Mouse (Mus musculus) 3134 (cell line): Measurements from ENCODE around the gene Mcidas.

Experiments
- DNase-seq: peaks from one replicate; pipeline ENCODE4 v3.0.0-alpha.2; 2011; ENCODE audit warnings: low spot score; ENCODE audit not compliant: insufficient read length; ENCODE audit errors: extremely low read depth

Gene Mcidas

DNA sequence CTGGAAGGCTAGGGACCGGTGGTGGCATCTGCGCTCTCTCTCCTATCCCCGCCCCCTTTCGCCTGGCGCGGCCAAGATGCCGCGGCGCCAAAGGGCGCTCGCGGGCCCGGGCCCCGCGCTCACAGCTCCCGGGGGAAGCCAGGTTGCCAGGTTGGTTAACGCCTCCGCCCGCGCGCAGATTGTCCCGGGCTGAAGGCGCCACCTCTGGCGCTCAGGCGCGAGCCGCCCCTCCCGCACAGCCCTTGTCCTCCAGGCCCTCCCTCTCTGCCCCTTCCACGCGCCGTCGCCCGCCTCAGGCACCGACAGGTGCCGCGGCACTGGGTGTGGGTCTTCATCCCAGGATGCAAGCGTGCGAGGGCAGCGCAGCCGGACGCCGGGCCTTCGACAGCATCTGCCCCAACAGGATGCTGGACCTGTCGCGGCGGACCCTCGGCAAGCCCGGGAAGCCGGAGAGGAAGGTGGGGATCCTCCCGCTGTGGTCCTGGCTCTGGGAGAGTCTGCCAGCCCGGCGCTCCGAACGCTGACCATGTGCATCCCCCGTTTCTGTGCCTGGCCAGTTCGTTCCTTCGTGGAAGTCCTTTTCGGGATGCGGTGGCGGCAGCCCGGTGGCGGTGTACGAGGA is at the start of gene Mcidas:
TSS of gene Mcidas (plus strand) at position 315 of the 622 bp plus-strand sequence.
- no peak for DNase-seq

DNA sequence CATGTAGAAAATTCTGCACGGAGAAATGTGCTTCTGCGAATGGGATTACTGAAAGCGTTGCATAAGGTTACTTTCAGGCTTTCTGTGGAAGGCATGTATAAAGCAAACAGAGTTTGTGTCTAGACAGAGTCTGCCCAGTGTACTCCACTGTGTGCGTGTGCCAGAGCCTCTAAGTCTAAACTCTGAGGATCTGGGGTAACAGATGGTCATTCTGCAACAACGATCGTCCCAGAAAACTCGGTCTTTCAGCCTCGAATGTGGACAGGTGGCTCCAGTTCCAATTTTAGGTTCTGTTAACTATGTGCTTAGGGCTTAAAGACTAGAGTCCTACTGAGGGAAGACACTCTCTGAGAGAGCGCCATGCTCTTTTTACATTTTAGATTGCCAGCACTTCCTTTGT is 48.3 kb upstream of the Mcidas start:
- DNase-seq: no peak

- no peak for DNase-seq
Measured at GRCm38 (mm10) chr13:112945900-112946299, 47.7 kb upstream of the Mcidas start.

- DNase-seq: no peak
Measured at GRCm38 (mm10) chr13:112954067-112954466, 39.6 kb upstream of the Mcidas start.

GRCm38 (mm10) chr13:112963081-112963480 is 30.6 kb upstream of the Mcidas start:
- no peak for DNase-seq

GRCm38 (mm10) chr13:112964421-112964820 is 29.2 kb upstream of the Mcidas start:
- no peak for DNase-seq

GRCm38 (mm10) chr13:112967267-112967666 is 26.4 kb upstream of the Mcidas start:
- no peak for DNase-seq

GRCm38 (mm10) chr13:112976720-112977119 is 16.9 kb upstream of the Mcidas start:
- DNase-seq: no peak

DNA sequence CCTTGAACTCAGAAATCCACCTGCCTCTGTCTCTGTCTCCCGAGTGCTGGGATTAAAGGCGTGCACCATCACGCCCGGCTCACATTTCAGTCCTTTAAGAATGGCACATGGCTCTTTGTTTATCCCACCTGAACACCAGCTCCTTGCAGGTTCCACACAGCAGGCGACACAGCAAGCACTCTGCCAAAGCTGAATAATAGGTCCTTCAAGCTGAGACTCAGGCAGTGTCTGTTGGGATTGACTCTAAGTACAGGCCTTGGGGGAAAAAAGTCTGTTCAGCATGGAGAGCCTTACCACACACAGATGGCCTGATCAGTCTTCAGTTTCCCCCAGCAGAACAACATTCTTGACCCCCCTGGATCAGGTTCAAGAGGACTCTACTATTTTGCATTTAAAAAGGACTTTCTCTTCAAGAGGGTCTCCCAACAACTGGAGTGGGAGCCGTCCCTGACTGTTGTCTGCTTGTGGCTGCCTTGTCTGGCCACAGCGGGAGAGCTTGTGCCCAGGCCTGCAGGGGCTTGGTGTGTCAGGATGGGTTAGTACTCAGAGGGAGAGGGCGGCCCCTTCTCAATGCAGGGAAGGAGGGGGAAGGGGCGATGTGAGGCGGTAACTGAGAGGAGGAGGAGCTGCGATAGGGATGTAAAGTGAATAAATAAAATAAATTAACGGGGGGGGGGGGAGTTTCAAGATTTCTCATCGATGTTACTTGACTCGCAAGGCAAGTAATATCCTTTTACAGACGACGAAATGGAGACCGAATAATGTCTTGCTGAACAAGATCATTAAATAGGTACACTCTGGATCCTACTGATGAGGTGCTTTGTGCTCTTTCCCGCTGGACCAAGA is 7.8 kb upstream of the Mcidas start:
- no peak for DNase-seq

- DNase-seq: no peak
Measured at GRCm38 (mm10) chr13:112986451-112986950, 7.1 kb upstream of the Mcidas start.

DNA sequence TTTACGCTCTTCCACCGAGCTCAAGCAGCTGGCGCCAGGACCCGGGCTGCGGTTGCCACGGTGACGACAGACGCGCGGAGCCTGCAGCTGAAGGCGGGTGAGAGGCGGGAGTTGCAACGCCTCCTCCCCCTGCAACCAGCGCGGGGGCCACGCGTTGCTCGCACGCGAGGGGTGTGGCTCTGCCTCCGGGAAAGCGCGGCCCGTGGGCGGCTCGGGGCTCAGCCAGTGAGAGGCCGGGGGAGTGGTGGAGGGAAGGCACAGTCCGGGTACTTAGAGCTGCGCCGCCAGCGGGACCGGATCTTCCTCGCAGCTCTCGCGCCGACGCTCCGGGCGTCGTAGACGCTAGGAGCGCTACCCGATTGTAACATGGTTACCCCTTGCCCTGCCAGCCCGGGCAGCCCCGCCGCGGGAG is 6.1 kb upstream of the Mcidas start, which contains the start of gene Ccno:
TSS of gene Ccno (plus strand) at position 271 of the 412 bp plus-strand sequence.
- DNase-seq: peak; percentile 87

DNA sequence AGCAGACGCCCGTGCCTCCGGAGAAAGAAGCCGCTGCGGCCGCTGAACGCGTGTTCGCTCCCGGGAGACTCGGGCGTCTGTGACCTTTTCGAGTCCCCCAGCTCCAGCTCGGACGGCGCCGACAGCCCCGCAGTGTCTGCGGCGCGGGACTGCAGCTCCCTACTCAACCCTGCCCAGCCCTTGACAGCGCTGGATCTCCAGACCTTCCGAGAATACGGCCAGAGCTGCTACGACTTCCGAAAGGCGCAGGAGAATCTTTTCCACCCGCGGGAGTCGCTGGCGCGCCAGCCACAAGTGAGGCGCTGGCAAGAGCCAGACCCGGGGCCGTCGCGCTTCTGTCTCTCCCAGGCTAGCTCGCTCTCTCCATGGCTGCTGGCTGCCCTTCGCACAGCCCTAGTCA is 5.7 kb upstream of the Mcidas start:
- no peak for DNase-seq

DNA sequence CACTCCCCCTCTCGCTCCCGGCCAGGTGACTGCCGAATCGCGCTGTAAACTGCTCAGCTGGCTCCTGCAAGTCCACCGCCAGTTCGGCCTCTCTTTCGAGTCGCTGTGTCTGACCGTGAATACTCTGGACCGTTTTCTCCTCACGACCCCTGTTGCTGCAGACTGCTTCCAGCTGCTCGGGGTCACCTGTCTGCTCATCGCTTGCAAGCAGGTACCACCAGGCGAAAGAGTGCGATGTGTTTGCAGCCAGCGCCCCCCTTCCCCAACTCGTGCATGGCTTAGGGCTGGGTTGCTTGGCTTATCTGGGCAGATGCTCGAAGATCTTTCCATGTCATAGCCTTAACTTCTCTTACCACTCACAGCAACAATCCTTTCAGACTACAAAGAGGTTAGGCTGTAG is 4.8 kb upstream of the Mcidas start:
- DNase-seq: no peak

DNA sequence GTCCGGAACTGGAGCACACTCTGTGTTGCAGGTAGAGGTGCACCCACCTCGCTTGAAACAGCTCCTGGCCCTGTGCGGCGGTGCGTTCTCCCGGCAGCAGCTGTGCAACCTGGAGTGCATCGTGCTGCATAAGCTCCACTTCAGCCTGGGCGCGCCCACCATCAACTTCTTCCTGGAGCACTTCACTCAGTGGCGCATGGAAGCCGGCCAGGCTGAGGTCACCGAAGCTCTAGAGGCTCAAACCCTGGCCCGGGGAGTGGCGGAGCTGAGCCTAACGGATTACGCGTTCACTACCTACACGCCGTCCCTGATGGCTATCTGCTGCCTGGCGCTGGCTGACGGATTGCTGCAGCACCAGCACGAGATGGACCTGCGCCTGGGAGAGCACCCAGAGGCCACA is 4.1 kb upstream of the Mcidas start:
- DNase-seq: no peak

DNA sequence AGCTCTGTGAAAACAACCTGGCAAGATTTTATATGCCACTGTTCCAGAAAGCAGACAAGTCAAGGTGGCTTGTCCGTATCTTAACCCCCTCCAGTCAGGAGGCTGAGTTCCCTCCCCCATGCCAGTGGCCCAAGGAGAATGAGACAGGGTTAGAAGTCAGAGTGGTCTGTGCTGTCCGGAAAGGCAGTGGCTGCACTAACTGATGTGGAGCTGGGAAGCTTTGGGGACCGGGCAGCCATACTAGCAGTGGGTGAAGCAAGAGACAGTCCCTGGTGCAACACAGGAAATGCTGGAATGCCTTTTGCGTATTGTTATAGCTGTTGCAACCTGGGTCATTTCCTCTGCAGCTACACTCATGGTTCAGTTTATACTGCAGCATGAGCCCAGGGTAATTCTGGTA is 3.3 kb upstream of the Mcidas start:
- no peak for DNase-seq

DNA sequence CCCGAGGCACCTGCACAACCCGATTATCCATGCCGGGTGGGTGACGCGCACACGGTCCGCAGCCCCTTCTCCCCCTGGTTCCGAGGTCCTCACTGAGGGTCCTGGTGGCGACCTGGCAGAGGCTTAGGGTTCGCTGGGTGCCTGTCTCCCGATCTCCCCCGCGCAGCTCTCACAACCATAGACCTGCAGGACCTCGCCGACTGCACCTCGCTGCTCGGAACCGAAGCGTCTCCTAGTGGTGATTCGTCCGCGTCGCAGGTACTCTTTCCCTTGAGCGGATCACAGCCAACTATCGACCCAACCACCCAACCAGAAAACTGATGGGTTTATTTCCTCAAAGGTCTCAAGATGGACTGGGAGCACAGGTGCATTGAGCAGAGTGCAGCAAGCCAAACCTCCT is 546 bp downstream of the Mcidas start:
- no peak for DNase-seq

- DNase-seq: no peak
Measured at GRCm38 (mm10) chr13:112996407-112996806, 2.8 kb downstream of the Mcidas start.

DNA sequence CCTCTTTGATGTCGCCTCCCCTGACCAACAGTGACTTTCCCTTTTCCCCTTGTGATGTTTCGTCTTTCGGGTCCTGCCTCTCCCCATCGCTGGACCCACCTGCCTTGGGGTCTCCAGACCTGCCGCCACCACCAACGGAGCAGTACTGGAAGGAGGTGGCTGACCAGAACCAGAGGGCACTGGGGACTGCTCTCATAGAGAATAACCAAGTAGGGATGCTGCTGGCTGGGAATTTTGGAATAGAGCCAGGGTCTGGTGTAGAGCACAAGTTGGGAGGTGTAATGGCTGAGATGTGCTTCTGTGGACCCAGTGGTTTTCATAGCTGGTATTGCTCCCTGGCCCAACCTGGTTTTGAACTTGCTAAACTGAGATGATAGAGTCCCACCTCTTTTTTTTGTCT is 3.7 kb downstream of the Mcidas start:
- no peak for DNase-seq

GRCm38 (mm10) chr13:112998427-112999201 is 5.0 kb downstream of the Mcidas start:
- peak; percentile 87 for DNase-seq

GRCm38 (mm10) chr13:113000090-113000489 is 6.4 kb downstream of the Mcidas start:
- no peak for DNase-seq
